Mouse (Mus musculus): ENCODE data around the gene Mgat3. TPM values are rescaled to one million over a fixed set of nuclear protein-coding genes. Genes with fewer than 3 reads are reported as not detected.

Gene Mgat3
- polyA plus RNA-seq, 1 experiment from 2014 or later = 10.5 TPM

DNA sequence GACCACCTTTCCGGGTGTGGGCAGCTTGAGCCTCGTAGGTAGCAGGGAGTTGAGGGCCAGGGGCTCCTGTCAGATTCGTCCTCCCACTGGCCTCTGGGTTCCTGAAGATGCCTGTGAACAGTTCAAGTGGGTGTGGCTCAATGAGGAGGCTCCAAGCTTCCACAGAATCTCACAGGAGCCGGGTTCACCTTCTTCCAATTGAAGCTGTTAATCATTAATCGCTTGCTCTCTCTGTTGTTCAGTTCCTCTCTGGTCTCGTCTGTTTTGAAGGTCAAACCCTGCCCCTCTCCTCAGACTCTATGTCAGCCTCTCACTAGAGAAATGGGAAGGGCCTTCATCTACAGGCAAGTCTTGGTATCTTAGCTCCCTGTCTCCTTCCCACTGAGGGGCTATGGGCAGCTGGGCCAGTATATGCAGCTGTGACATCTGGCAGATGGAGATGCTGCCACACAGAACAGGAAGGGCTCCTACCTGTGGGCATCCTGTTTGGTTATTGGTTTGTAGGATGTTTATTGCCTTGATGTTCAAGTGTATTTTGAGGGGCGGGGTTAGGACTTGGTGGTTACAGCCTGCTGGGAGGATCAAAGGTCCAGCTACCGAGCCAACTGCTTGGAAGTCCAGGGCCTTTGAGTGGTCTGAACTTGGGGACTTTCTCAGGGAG, 18.2 kb downstream of the Mgat3 start:
- Histone ChIP-seq H3K4me3 (ENCODE audit: low read depth, low read length) (no peak overlapping the region), H3K9me3 (ENCODE audit: control insufficient read depth, low read length) (no peaks in the 10 kb centered on the region), H3K27ac (ENCODE audit: low read depth) (peak overlapping the region; percentile 43; the same call in 1 of the 2 replicates), H3K36me3 (ENCODE audit: control insufficient read depth, insufficient read depth, low read length) (no peaks in the 10 kb centered on the region), H3K27me3 (replicated peaks; ENCODE audit: control insufficient read depth, insufficient read depth, low read length) (no peaks in the 10 kb centered on the region), H3K4me1 (replicated peaks; ENCODE audit: control insufficient read depth, insufficient read depth, low read length) (peaks cover 19% of the 10 kb centered on the region), H3K9ac (ENCODE audit: low read length) (no peak overlapping the region), H3K4me2 (ENCODE audit: low read length) (no peak overlapping the region)
- DNase-seq (ENCODE audit: low spot score) = peak; percentile 72
- ATAC-seq (replicated peaks; ENCODE audit: low FRiP score, low TSS enrichment, low read depth) = peak; percentile 67
- 60% methylated on average over 8 of the region's 8 CpGs for WGBS

GRCm38 (mm10) chr15:80192246-80192585, 18.7 kb downstream of the Mgat3 start:
- H3K4me1 ChIP-seq (replicated peaks; ENCODE audit: control insufficient read depth, insufficient read depth, low read length) = peaks cover 19% of the 10 kb centered on the region
- peak overlapping the region; percentile 43; the same call in 1 of the 2 replicates for H3K27ac ChIP-seq (ENCODE audit: low read depth)
- no peaks in the 10 kb centered on the region for H3K36me3 ChIP-seq (ENCODE audit: control insufficient read depth, insufficient read depth, low read length)
- ATAC-seq (replicated peaks; ENCODE audit: low FRiP score, low TSS enrichment, low read depth) (no peak), DNase-seq (ENCODE audit: low spot score) (no peak)
- WGBS = 82% methylated on average over 6 of the region's 6 CpGs
- no peak overlapping the region for H3K9ac ChIP-seq (ENCODE audit: low read length)
- H3K4me2 ChIP-seq (ENCODE audit: low read length) = no peak overlapping the region
- H3K4me3 ChIP-seq (ENCODE audit: low read depth, low read length) = no peak overlapping the region
- H3K9me3 ChIP-seq (ENCODE audit: control insufficient read depth, low read length) = no peaks in the 10 kb centered on the region
- no peaks in the 10 kb centered on the region for H3K27me3 ChIP-seq (replicated peaks; ENCODE audit: control insufficient read depth, insufficient read depth, low read length)

DNA sequence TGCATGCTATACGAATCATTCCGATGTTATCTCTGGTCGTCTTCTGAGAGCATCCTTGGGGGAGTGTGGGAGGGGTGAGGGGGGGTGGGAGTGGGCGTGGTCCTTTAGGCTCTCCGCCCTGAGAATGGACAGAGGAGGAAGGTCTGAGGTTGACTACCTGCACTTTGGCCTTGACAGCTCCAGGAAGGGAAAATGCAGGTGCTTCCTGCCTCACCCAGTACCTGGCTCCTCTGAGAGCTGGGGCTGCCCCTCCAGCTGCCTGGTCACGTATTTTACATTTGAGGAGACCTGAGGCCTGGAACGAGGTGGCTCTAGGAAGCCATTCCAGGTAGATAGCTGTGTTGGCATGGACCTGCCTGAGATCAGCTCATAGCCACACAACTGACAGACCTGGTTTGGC, 19.3 kb downstream of the Mgat3 start:
- no peaks in the 10 kb centered on the region for H3K36me3 ChIP-seq (ENCODE audit: control insufficient read depth, insufficient read depth, low read length)
- peaks cover 19% of the 10 kb centered on the region for H3K4me1 ChIP-seq (replicated peaks; ENCODE audit: control insufficient read depth, insufficient read depth, low read length)
- no peak for ATAC-seq (replicated peaks; ENCODE audit: low FRiP score, low TSS enrichment, low read depth)
- no peaks in the 10 kb centered on the region for H3K27me3 ChIP-seq (replicated peaks; ENCODE audit: control insufficient read depth, insufficient read depth, low read length)
- 65% methylated on average over 7 of the region's 7 CpGs for WGBS
- H3K9me3 ChIP-seq (ENCODE audit: control insufficient read depth, low read length) = peaks cover 2% of the 10 kb centered on the region; the same call in 1 of the 2 replicates
- H3K9ac ChIP-seq (ENCODE audit: low read length) = no peak overlapping the region
- DNase-seq (ENCODE audit: low spot score) = no peak
- no peak overlapping the region for H3K4me3 ChIP-seq (ENCODE audit: low read depth, low read length)
- peak overlapping the region; percentile 77 for H3K27ac ChIP-seq (ENCODE audit: low read depth)
- H3K4me2 ChIP-seq (ENCODE audit: low read length) = peak overlapping the region; percentile 18

DNA sequence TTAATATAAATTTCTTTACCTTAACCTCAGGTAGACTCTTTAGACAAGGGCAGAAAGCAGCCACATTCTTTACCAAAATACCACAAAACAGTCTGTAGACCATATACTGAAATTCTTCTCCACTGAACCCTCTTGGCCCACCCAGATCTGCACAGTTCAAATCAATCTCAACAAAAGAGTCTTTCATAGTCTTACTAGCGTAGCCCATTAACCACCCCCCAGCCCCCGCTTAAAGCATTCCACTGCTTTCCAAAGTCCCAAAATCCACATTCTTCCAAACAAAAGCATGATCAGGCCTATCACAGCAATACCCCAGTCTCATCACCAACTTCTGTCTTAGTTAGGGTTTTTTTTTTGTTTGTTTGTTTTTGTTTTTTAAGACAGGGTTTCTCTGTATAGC, 26.0 kb downstream of the Mgat3 start:
- H3K27ac ChIP-seq (ENCODE audit: low read depth) = no peak overlapping the region
- H3K9me3 ChIP-seq (ENCODE audit: control insufficient read depth, low read length) = peaks cover 3% of the 10 kb centered on the region; the same call in 1 of the 2 replicates
- no peak overlapping the region for H3K4me2 ChIP-seq (ENCODE audit: low read length)
- H3K9ac ChIP-seq (ENCODE audit: low read length) = no peak overlapping the region
- no peaks in the 10 kb centered on the region for H3K27me3 ChIP-seq (replicated peaks; ENCODE audit: control insufficient read depth, insufficient read depth, low read length)
- no peak overlapping the region for H3K4me3 ChIP-seq (ENCODE audit: low read depth, low read length)
- 77% methylated on average over 2 of the region's 2 CpGs for WGBS
- ATAC-seq (replicated peaks; ENCODE audit: low FRiP score, low TSS enrichment, low read depth) (no peak), DNase-seq (ENCODE audit: low spot score) (no peak)
- H3K36me3 ChIP-seq (ENCODE audit: control insufficient read depth, insufficient read depth, low read length) = no peaks in the 10 kb centered on the region
- H3K4me1 ChIP-seq (replicated peaks; ENCODE audit: control insufficient read depth, insufficient read depth, low read length) = no peaks in the 10 kb centered on the region

GRCm38 (mm10) chr15:80202111-80202775, 28.7 kb downstream of the Mgat3 start:
- Histone ChIP-seq H3K4me3 (ENCODE audit: low read depth, low read length) (no peak overlapping the region), H3K36me3 (ENCODE audit: control insufficient read depth, insufficient read depth, low read length) (no peaks in the 10 kb centered on the region), H3K9ac (ENCODE audit: low read length) (no peak overlapping the region), H3K27me3 (replicated peaks; ENCODE audit: control insufficient read depth, insufficient read depth, low read length) (no peaks in the 10 kb centered on the region), H3K4me1 (replicated peaks; ENCODE audit: control insufficient read depth, insufficient read depth, low read length) (no peaks in the 10 kb centered on the region), H3K4me2 (ENCODE audit: low read length) (no peak overlapping the region), H3K27ac (ENCODE audit: low read depth) (no peak overlapping the region), H3K9me3 (ENCODE audit: control insufficient read depth, low read length) (peaks cover 3% of the 10 kb centered on the region; the same call in 1 of the 2 replicates)
- DNase-seq (ENCODE audit: low spot score) = no peak
- no peak for ATAC-seq (replicated peaks; ENCODE audit: low FRiP score, low TSS enrichment, low read depth)
- 85% methylated on average over 6 of the region's 6 CpGs for WGBS

DNA sequence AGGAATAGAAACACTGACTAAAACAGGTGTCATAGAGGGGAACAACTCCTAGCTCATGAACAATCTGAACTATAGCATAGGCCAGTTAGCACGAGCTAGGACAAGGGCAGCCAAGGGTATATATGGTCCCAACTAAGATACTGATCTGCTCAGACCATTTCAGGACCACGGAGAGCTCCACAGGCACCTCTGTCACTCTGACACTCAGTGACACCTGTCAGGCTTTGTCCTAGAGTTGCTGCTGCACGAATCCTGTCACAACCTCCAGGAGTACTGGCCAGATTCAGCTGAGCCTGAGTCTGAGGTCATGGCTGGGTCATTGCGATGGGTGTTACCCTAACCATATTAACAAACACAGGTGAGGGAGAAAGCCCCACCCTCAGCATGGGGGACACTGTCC, 29.9 kb downstream of the Mgat3 start:
- H3K4me2 ChIP-seq (ENCODE audit: low read length) = no peak overlapping the region
- H3K27ac ChIP-seq (ENCODE audit: low read depth) = no peak overlapping the region
- DNase-seq (ENCODE audit: low spot score) (peak; percentile 66), ATAC-seq (replicated peaks; ENCODE audit: low FRiP score, low TSS enrichment, low read depth) (no peak)
- no peak overlapping the region for H3K4me3 ChIP-seq (ENCODE audit: low read depth, low read length)
- WGBS = 29% methylated on average over 4 of the region's 4 CpGs
- no peaks in the 10 kb centered on the region for H3K4me1 ChIP-seq (replicated peaks; ENCODE audit: control insufficient read depth, insufficient read depth, low read length)
- no peaks in the 10 kb centered on the region for H3K27me3 ChIP-seq (replicated peaks; ENCODE audit: control insufficient read depth, insufficient read depth, low read length)
- no peak overlapping the region for H3K9ac ChIP-seq (ENCODE audit: low read length)
- no peaks in the 10 kb centered on the region for H3K36me3 ChIP-seq (ENCODE audit: control insufficient read depth, insufficient read depth, low read length)
- no peaks in the 10 kb centered on the region; the same call in 1 of the 2 replicates for H3K9me3 ChIP-seq (ENCODE audit: control insufficient read depth, low read length)

DNA sequence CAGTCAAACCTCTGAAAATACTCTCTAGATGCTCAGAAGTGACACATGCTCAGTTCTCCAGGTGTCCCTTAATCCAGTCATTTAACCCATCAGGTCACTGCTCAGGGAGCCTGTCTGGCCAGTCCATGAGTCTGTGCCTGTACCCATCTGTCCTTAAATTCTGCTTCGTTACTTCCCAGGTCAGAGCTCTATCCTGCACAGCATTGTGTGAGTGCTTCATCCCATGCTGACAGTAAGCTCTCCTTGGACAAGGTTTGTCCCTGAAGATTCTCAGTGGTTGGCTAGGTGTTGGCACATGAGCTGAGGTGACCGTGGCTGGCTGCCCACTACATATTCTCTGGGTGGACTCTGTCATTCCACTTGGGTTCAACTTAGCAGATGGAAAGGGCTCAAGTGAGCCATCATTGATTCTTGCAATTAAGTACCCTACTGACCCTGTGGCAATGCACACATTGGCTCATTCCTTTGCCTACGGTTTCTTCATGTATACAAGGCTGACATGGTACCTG, 32.6 kb downstream of the Mgat3 start:
- Histone ChIP-seq H3K9me3 (ENCODE audit: control insufficient read depth, low read length) (no peaks in the 10 kb centered on the region), H3K4me3 (ENCODE audit: low read depth, low read length) (no peak overlapping the region), H3K27ac (ENCODE audit: low read depth) (no peak overlapping the region), H3K9ac (ENCODE audit: low read length) (no peak overlapping the region), H3K36me3 (ENCODE audit: control insufficient read depth, insufficient read depth, low read length) (peaks cover 2% of the 10 kb centered on the region), H3K27me3 (replicated peaks; ENCODE audit: control insufficient read depth, insufficient read depth, low read length) (no peaks in the 10 kb centered on the region), H3K4me1 (replicated peaks; ENCODE audit: control insufficient read depth, insufficient read depth, low read length) (no peaks in the 10 kb centered on the region), H3K4me2 (ENCODE audit: low read length) (no peak overlapping the region)
- no peak for ATAC-seq (replicated peaks; ENCODE audit: low FRiP score, low TSS enrichment, low read depth)
- WGBS = 79% methylated on average over 3 of the region's 3 CpGs
- no peak for DNase-seq (ENCODE audit: low spot score)

GRCm38 (mm10) chr15:80208446-80208845, 34.9 kb downstream of the Mgat3 start:
- H3K4me3 ChIP-seq (ENCODE audit: low read depth, low read length) = no peak overlapping the region
- no peak overlapping the region for H3K4me2 ChIP-seq (ENCODE audit: low read length)
- DNase-seq (ENCODE audit: low spot score) (no peak), ATAC-seq (replicated peaks; ENCODE audit: low FRiP score, low TSS enrichment, low read depth) (no peak)
- no peak overlapping the region for H3K9ac ChIP-seq (ENCODE audit: low read length)
- H3K4me1 ChIP-seq (replicated peaks; ENCODE audit: control insufficient read depth, insufficient read depth, low read length) = no peaks in the 10 kb centered on the region
- WGBS = 56% methylated on average over 4 of the region's 4 CpGs
- H3K27ac ChIP-seq (ENCODE audit: low read depth) = no peak overlapping the region
- no peaks in the 10 kb centered on the region for H3K27me3 ChIP-seq (replicated peaks; ENCODE audit: control insufficient read depth, insufficient read depth, low read length)
- H3K9me3 ChIP-seq (ENCODE audit: control insufficient read depth, low read length) = no peaks in the 10 kb centered on the region
- H3K36me3 ChIP-seq (ENCODE audit: control insufficient read depth, insufficient read depth, low read length) = peaks cover 23% of the 10 kb centered on the region

DNA sequence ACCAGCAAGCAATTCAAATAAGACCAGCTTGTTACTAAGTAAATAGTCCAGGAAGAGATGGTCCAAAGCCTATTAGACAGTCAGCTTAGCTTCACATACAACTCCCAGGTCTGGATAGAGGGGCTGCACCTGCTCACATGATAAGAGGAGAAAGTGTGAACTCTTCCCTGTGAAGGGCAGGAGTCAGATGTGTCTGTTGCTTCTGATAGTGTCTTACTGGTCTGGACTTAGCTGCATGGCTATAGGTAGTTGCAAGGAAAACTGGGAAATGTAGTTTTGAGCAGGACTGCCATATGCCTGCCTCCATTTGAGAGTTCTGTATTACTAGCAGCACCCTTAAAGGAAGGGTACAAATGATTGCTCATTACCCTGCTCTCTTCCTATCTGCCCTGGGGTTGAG, 40.2 kb downstream of the Mgat3 start:
- DNase-seq (ENCODE audit: low spot score) (no peak), ATAC-seq (replicated peaks; ENCODE audit: low FRiP score, low TSS enrichment, low read depth) (no peak)
- H3K27me3 ChIP-seq (replicated peaks; ENCODE audit: control insufficient read depth, insufficient read depth, low read length) = no peaks in the 10 kb centered on the region
- H3K4me1 ChIP-seq (replicated peaks; ENCODE audit: control insufficient read depth, insufficient read depth, low read length) = no peaks in the 10 kb centered on the region
- H3K36me3 ChIP-seq (ENCODE audit: control insufficient read depth, insufficient read depth, low read length) = peaks cover 33% of the 10 kb centered on the region
- no peak overlapping the region for H3K4me3 ChIP-seq (ENCODE audit: low read depth, low read length)
- H3K9ac ChIP-seq (ENCODE audit: low read length) = no peak overlapping the region
- no peak overlapping the region for H3K4me2 ChIP-seq (ENCODE audit: low read length)
- H3K27ac ChIP-seq (ENCODE audit: low read depth) = no peak overlapping the region
- H3K9me3 ChIP-seq (ENCODE audit: control insufficient read depth, low read length) = no peaks in the 10 kb centered on the region

Data from intestine, embryonic 14.5 days (tissue).